Mouse (Mus musculus) lung, embryonic 16.5 days (tissue): Measurements from ENCODE around the gene Klf12. TPM values are rescaled to one million over a fixed set of nuclear protein-coding genes. Genes with fewer than 3 reads are reported as not detected.

ENCODE experiments used
- ATAC-seq: fragments of 200-750 bp; cut with Nextera tagmentation; 2 replicates; pipeline ENCODE4 v1.8.0; 2017; ENCODE audit warnings: low read depth, mild to moderate bottlenecking, moderate library complexity
- H3K27ac ChIP-seq: fragments of 300-500 bp; sonication (generic); 2 replicates; pipeline ENCODE4 v1.5.1; 2014; ENCODE audit warnings: mild to moderate bottlenecking, control low read depth, low read length
- H3K27me3 ChIP-seq: fragments of 300-500 bp; sonication (generic); 2 replicates; pipeline ENCODE4 v1.6.1; 2014; ENCODE audit warnings: low read depth, low read length, mixed read lengths; ENCODE audit not compliant: control insufficient read depth, insufficient read depth
- H3K36me3 ChIP-seq: fragments of 300-500 bp; sonication (generic); 2 replicates; pipeline ENCODE4 v1.6.1; 2014; ENCODE audit warnings: low read length; ENCODE audit not compliant: control insufficient read depth, insufficient read depth
- H3K4me1 ChIP-seq: fragments of 300-500 bp; sonication (generic); replicated peaks from 2 replicates; pipeline ENCODE4 v1.6.1; 2014; ENCODE audit warnings: low read length, mixed read lengths; ENCODE audit not compliant: control insufficient read depth, insufficient read depth
- H3K4me2 ChIP-seq: fragments of 300-500 bp; sonication (generic); 2 replicates; pipeline ENCODE4 v1.6.1; 2014; ENCODE audit warnings: low read depth, low read length, control low read depth
- H3K4me3 ChIP-seq: fragments of 300-500 bp; sonication (generic); 2 replicates; pipeline ENCODE4 v1.5.1; 2014; ENCODE audit warnings: mild to moderate bottlenecking, low read length, control low read depth
- H3K9ac ChIP-seq: fragments of 300-500 bp; sonication (generic); 2 replicates; pipeline ENCODE4 v1.6.1; 2014; ENCODE audit warnings: low read length, control low read depth
- H3K9me3 ChIP-seq: fragments of 300-500 bp; sonication (generic); 2 replicates; pipeline ENCODE4 v1.6.1; 2016; ENCODE audit warnings: low read length; ENCODE audit not compliant: control insufficient read depth
- WGBS: fragments of 180-500 bp; shearing (Covaris S2); extraction: QIAGEN DNeasy Blood & Tissue Kit; methylation state at CpG from one replicate; pipeline ENCODE4 v1.1.7; 2014; 5-methylcytosine and 5-hydroxymethylcytosine counted together
- polyA plus RNA-seq: library from polyadenylated mRNA; unstranded; fragments of >200 nt; fragmentation: Nextera tagmentation; extraction: Ambion mirVana; gene quantifications from 2 replicates; pipeline ENCODE4 v1.2.1, GENCODE M21; 2015

Klf12 gene
- polyA plus RNA-seq, 1 experiment from 2014 or later: 10.8 TPM

GRCm38 (mm10) chr14:100121075-100121474 is 163.4 kb downstream of the Klf12 start:
- H3K27ac ChIP-seq: no peak overlapping the region
- H3K4me1 ChIP-seq: no peaks in the 10 kb centered on the region
- no peaks in the 10 kb centered on the region for H3K9me3 ChIP-seq
- no peaks in the 10 kb centered on the region for H3K36me3 ChIP-seq
- no peak overlapping the region for H3K9ac ChIP-seq
- WGBS: 69% methylated on average over 4 of the region's 4 CpGs
- no peaks in the 10 kb centered on the region for H3K27me3 ChIP-seq
- H3K4me3 ChIP-seq: no peak overlapping the region
- no peak for ATAC-seq
- no peak overlapping the region for H3K4me2 ChIP-seq

- no peak overlapping the region for H3K4me2 ChIP-seq
- no peak overlapping the region for H3K9ac ChIP-seq
- no peaks in the 10 kb centered on the region for H3K36me3 ChIP-seq
- H3K27me3 ChIP-seq: no peaks in the 10 kb centered on the region
- no peak overlapping the region for H3K27ac ChIP-seq
- no peaks in the 10 kb centered on the region for H3K4me1 ChIP-seq
- no peaks in the 10 kb centered on the region for H3K9me3 ChIP-seq
- no peak for ATAC-seq
- no peak overlapping the region for H3K4me3 ChIP-seq
- 69% methylated on average over 3 of the region's 3 CpGs for WGBS
Measured at GRCm38 (mm10) chr14:100119866-100120265, 164.6 kb downstream of the Klf12 start.

- WGBS: 55% methylated on average over 6 of the region's 6 CpGs
- no peak overlapping the region for H3K4me3 ChIP-seq
- H3K4me2 ChIP-seq: no peak overlapping the region
- no peak overlapping the region for H3K9ac ChIP-seq
- ATAC-seq: no peak
- H3K4me1 ChIP-seq: peaks cover 8% of the 10 kb centered on the region
- no peaks in the 10 kb centered on the region for H3K9me3 ChIP-seq
- H3K27me3 ChIP-seq: no peaks in the 10 kb centered on the region
- H3K27ac ChIP-seq: no peak overlapping the region
- H3K36me3 ChIP-seq: 0 out of 2 replicates have a peak, but pooled peaks cover 2% of the 10 kb centered on the region
Measured at GRCm38 (mm10) chr14:100113419-100113818, 171.1 kb downstream of the Klf12 start.

- Histone ChIP-seq H3K9me3 (no peaks in the 10 kb centered on the region), H3K4me3 (no peak overlapping the region), H3K36me3 (0 out of 2 replicates have a peak, but pooled peaks cover 2% of the 10 kb centered on the region), H3K4me2 (no peak overlapping the region), H3K9ac (no peak overlapping the region), H3K27me3 (no peaks in the 10 kb centered on the region), H3K4me1 (peaks cover 8% of the 10 kb centered on the region), H3K27ac (peak overlapping the region; percentile 50; the same call in 1 of the 2 replicates)
- 4% methylated on average over 1 of the region's 1 CpGs for WGBS
- ATAC-seq: peak; percentile 92
Measured at GRCm38 (mm10) chr14:100111735-100112134, 172.7 kb downstream of the Klf12 start.

GRCm38 (mm10) chr14:100109563-100109962 is 174.9 kb downstream of the Klf12 start:
- H3K27me3 ChIP-seq: no peaks in the 10 kb centered on the region
- peaks cover 8% of the 10 kb centered on the region for H3K4me1 ChIP-seq
- 0 out of 2 replicates have a peak, but pooled peaks cover 2% of the 10 kb centered on the region for H3K36me3 ChIP-seq
- H3K9me3 ChIP-seq: no peaks in the 10 kb centered on the region
- H3K4me2 ChIP-seq: no peak overlapping the region
- no peak overlapping the region for H3K4me3 ChIP-seq
- no peak overlapping the region for H3K9ac ChIP-seq
- ATAC-seq: no peak
- no peak overlapping the region for H3K27ac ChIP-seq
- WGBS: 68% methylated on average over 6 of the region's 6 CpGs

- ATAC-seq: no peak
- Histone ChIP-seq H3K4me3 (no peak overlapping the region), H3K27me3 (no peaks in the 10 kb centered on the region), H3K27ac (no peak overlapping the region), H3K4me1 (no peaks in the 10 kb centered on the region), H3K36me3 (0 out of 2 replicates have a peak, but pooled peaks cover 2% of the 10 kb centered on the region), H3K9ac (no peak overlapping the region), H3K9me3 (no peaks in the 10 kb centered on the region), H3K4me2 (no peak overlapping the region)
- 82% methylated on average over 10 of the region's 10 CpGs for WGBS
Measured at GRCm38 (mm10) chr14:100105570-100105969, 178.9 kb downstream of the Klf12 start.

- Histone ChIP-seq H3K27me3 (no peaks in the 10 kb centered on the region), H3K36me3 (0 out of 2 replicates have a peak, but pooled peaks cover 2% of the 10 kb centered on the region), H3K9ac (no peak overlapping the region), H3K4me1 (no peaks in the 10 kb centered on the region), H3K9me3 (no peaks in the 10 kb centered on the region), H3K4me2 (no peak overlapping the region), H3K27ac (no peak overlapping the region), H3K4me3 (no peak overlapping the region)
- 87% methylated on average over 12 of the region's 12 CpGs for WGBS
- no peak for ATAC-seq
Measured at GRCm38 (mm10) chr14:100104818-100105217, 179.7 kb downstream of the Klf12 start.

- ATAC-seq: no peak
- 90% methylated on average over 6 of the region's 6 CpGs for WGBS
- H3K9ac ChIP-seq: no peak overlapping the region
- H3K9me3 ChIP-seq: no peaks in the 10 kb centered on the region
- H3K4me2 ChIP-seq: no peak overlapping the region
- no peak overlapping the region for H3K27ac ChIP-seq
- H3K36me3 ChIP-seq: 0 out of 2 replicates have a peak, but pooled peaks cover 2% of the 10 kb centered on the region
- H3K4me3 ChIP-seq: no peak overlapping the region
- no peaks in the 10 kb centered on the region for H3K27me3 ChIP-seq
- H3K4me1 ChIP-seq: no peaks in the 10 kb centered on the region
Measured at GRCm38 (mm10) chr14:100103818-100104217, 180.7 kb downstream of the Klf12 start.

GRCm38 (mm10) chr14:100097208-100098189 is 187.0 kb downstream of the Klf12 start:
- no peak overlapping the region for H3K4me2 ChIP-seq
- no peaks in the 10 kb centered on the region for H3K9me3 ChIP-seq
- WGBS: 84% methylated on average over 10 of the region's 10 CpGs

More at GRCm38 (mm10) chr14:100097208-100098189, 187.0 kb downstream of the Klf12 start:
- H3K36me3 ChIP-seq: no peaks in the 10 kb centered on the region
- H3K27ac ChIP-seq: no peak overlapping the region
- ATAC-seq: no peak
- H3K4me1 ChIP-seq: no peaks in the 10 kb centered on the region; the same call in 1 of the 2 replicates
- H3K4me3 ChIP-seq: no peak overlapping the region
- H3K27me3 ChIP-seq: no peaks in the 10 kb centered on the region
- no peak overlapping the region for H3K9ac ChIP-seq
